Mouse (Mus musculus) forebrain, embryonic 15.5 days (tissue): ENCODE results near the gene Sdr9c7. TPM values are rescaled to one million over a fixed set of nuclear protein-coding genes. Genes with fewer than 3 reads are reported as not detected.

Experiments used
- ATAC-seq: fragments of 200-750 bp; cut with Nextera tagmentation; replicated peaks from 2 replicates; pipeline ENCODE4 v1.8.0; 2017; ENCODE audit warnings: mild to moderate bottlenecking, moderate TSS enrichment, moderate library complexity
- H3K27ac ChIP-seq: fragments of 300-500 bp; sonication (generic); replicated peaks from 2 replicates; pipeline ENCODE4 v1.5.1; 2015; ENCODE audit warnings: mild to moderate bottlenecking, inconsistent platforms
- H3K27me3 ChIP-seq: fragments of 300-500 bp; sonication (generic); 2 replicates; pipeline ENCODE4 v1.6.1; 2015; ENCODE audit warnings: inconsistent platforms
- H3K36me3 ChIP-seq: fragments of 300-500 bp; sonication (generic); 2 replicates; pipeline ENCODE4 v1.6.1; 2015; ENCODE audit warnings: mild to moderate bottlenecking, inconsistent platforms
- H3K4me1 ChIP-seq: fragments of 300-500 bp; sonication (generic); 2 replicates; pipeline ENCODE4 v1.6.1; 2015; ENCODE audit warnings: inconsistent platforms
- H3K4me2 ChIP-seq: fragments of 300-500 bp; sonication (generic); replicated peaks from 2 replicates; pipeline ENCODE4 v1.6.1; 2015; ENCODE audit warnings: mild to moderate bottlenecking, inconsistent platforms
- H3K4me3 ChIP-seq: fragments of 300-500 bp; sonication (generic); 2 replicates; pipeline ENCODE4 v1.5.1; 2015; ENCODE audit warnings: mild to moderate bottlenecking, inconsistent platforms
- H3K9ac ChIP-seq: fragments of 300-500 bp; sonication (generic); replicated peaks from 2 replicates; pipeline ENCODE4 v1.6.1; 2015; ENCODE audit warnings: mild to moderate bottlenecking, inconsistent platforms
- H3K9me3 ChIP-seq: fragments of 300-500 bp; sonication (generic); 2 replicates; pipeline ENCODE4 v1.6.1; 2016; ENCODE audit warnings: inconsistent platforms
- WGBS: fragments of 180-500 bp; shearing (Covaris S2); methylation state at CpG from one replicate; pipeline ENCODE4 v1.1.7; 2015; ENCODE audit warnings: mixed read lengths; 5-methylcytosine and 5-hydroxymethylcytosine counted together
- polyA plus RNA-seq: library from polyadenylated mRNA; unstranded; fragments of >200 nt; fragmentation: Nextera tagmentation; extraction: Ambion mirVana; gene quantifications from 2 replicates; pipeline ENCODE4 v1.2.1, GENCODE M21; 2015

Gene Sdr9c7
- not detected in 2 replicates for polyA plus RNA-seq

- Histone ChIP-seq H3K9ac (no peak within 1 kb of the TSS), H3K36me3 (no peaks in the 10 kb centered on the region), H3K27me3 (no peaks in the 10 kb centered on the region), H3K27ac (no peak within 1 kb of the TSS), H3K9me3 (no peaks in the 10 kb centered on the region), H3K4me1 (no peaks in the 10 kb centered on the region), H3K4me2 (no peak within 1 kb of the TSS), H3K4me3 (no peak within 1 kb of the TSS)
- ATAC-seq = no peak
- WGBS = 84% methylated on average over 2 of the region's 2 CpGs
Observed at GRCm38 (mm10) chr10:127898218-127898617, at the start of gene Sdr9c7. Gene Sdr9c7 (plus strand): TSS chr10:127898518.

GRCm38 (mm10) chr10:127849628-127850027 is 48.7 kb upstream of the Sdr9c7 start, which contains the start of gene Rdh19:
Gene Rdh19 (plus strand): TSS chr10:127849928.
- H3K36me3 ChIP-seq = no peaks in the 10 kb centered on the region
- no peak within 1 kb of the TSS for H3K4me3 ChIP-seq
- 92% methylated on average over 1 of the region's 1 CpGs for WGBS
- no peak within 1 kb of the TSS for H3K27ac ChIP-seq
- no peak within 1 kb of the TSS for H3K9ac ChIP-seq
- H3K4me2 ChIP-seq = no peak within 1 kb of the TSS
- H3K9me3 ChIP-seq = no peaks in the 10 kb centered on the region
- no peak for ATAC-seq
- no peaks in the 10 kb centered on the region for H3K4me1 ChIP-seq
- H3K27me3 ChIP-seq = no peaks in the 10 kb centered on the region

- Histone ChIP-seq H3K27me3 (no peaks in the 10 kb centered on the region), H3K9me3 (no peaks in the 10 kb centered on the region), H3K4me1 (no peaks in the 10 kb centered on the region), H3K27ac (no peak overlapping the region), H3K9ac (no peak overlapping the region), H3K4me3 (no peak overlapping the region), H3K36me3 (no peaks in the 10 kb centered on the region), H3K4me2 (no peak overlapping the region)
- ATAC-seq = no peak
Observed at GRCm38 (mm10) chr10:127856376-127856775, 41.9 kb upstream of the Sdr9c7 start.

- Histone ChIP-seq H3K27me3 (no peaks in the 10 kb centered on the region), H3K9ac (no peak overlapping the region), H3K4me1 (no peaks in the 10 kb centered on the region), H3K4me2 (no peak overlapping the region), H3K27ac (no peak overlapping the region), H3K9me3 (no peaks in the 10 kb centered on the region), H3K36me3 (no peaks in the 10 kb centered on the region), H3K4me3 (no peak overlapping the region)
- no peak for ATAC-seq
Observed at GRCm38 (mm10) chr10:127864931-127865330, 33.4 kb upstream of the Sdr9c7 start.

- no peaks in the 10 kb centered on the region for H3K4me1 ChIP-seq
- WGBS = 78% methylated on average over 3 of the region's 3 CpGs
- no peaks in the 10 kb centered on the region for H3K27me3 ChIP-seq
- ATAC-seq = no peak
- H3K36me3 ChIP-seq = no peaks in the 10 kb centered on the region
- H3K4me3 ChIP-seq = no peak within 1 kb of the TSS
- no peak within 1 kb of the TSS for H3K4me2 ChIP-seq
- H3K27ac ChIP-seq = no peak within 1 kb of the TSS
- no peaks in the 10 kb centered on the region for H3K9me3 ChIP-seq
- H3K9ac ChIP-seq = no peak within 1 kb of the TSS
Observed at GRCm38 (mm10) chr10:127866232-127866631, 32.1 kb upstream of the Sdr9c7 start, which contains the start of gene Rdh16f2. Gene Rdh16f2 (plus strand): TSS chr10:127866474.

- Histone ChIP-seq H3K4me2 (no peak overlapping the region), H3K4me3 (no peak overlapping the region), H3K27me3 (no peaks in the 10 kb centered on the region), H3K4me1 (no peaks in the 10 kb centered on the region), H3K9ac (no peak overlapping the region), H3K27ac (no peak overlapping the region), H3K9me3 (no peaks in the 10 kb centered on the region), H3K36me3 (no peaks in the 10 kb centered on the region)
- WGBS = 79% methylated on average over 4 of the region's 4 CpGs
- no peak for ATAC-seq
Observed at GRCm38 (mm10) chr10:127872484-127872883, 25.8 kb upstream of the Sdr9c7 start.

GRCm38 (mm10) chr10:127877681-127878080 is 20.6 kb upstream of the Sdr9c7 start:
- no peak for ATAC-seq
- H3K36me3 ChIP-seq = no peaks in the 10 kb centered on the region
- WGBS = 61% methylated on average over 2 of the region's 2 CpGs

GRCm38 (mm10) chr10:127878262-127879057 is 19.9 kb upstream of the Sdr9c7 start:
- H3K4me3 ChIP-seq = no peak overlapping the region
- no peaks in the 10 kb centered on the region for H3K4me1 ChIP-seq
- 73% methylated on average over 3 of the region's 3 CpGs for WGBS
- no peaks in the 10 kb centered on the region for H3K27me3 ChIP-seq
- no peaks in the 10 kb centered on the region for H3K36me3 ChIP-seq
- no peak overlapping the region for H3K9ac ChIP-seq
- no peak overlapping the region for H3K27ac ChIP-seq
- H3K9me3 ChIP-seq = no peaks in the 10 kb centered on the region
- H3K4me2 ChIP-seq = no peak overlapping the region
- ATAC-seq = no peak

More at GRCm38 (mm10) chr10:127877681-127878080, 20.6 kb upstream of the Sdr9c7 start:
- no peaks in the 10 kb centered on the region for H3K9me3 ChIP-seq
- no peaks in the 10 kb centered on the region for H3K27me3 ChIP-seq
- no peak overlapping the region for H3K27ac ChIP-seq
- no peak overlapping the region for H3K9ac ChIP-seq
- H3K4me1 ChIP-seq = no peaks in the 10 kb centered on the region
- no peak overlapping the region for H3K4me2 ChIP-seq
- no peak overlapping the region for H3K4me3 ChIP-seq

- Histone ChIP-seq H3K27ac (no peak overlapping the region), H3K4me2 (no peak overlapping the region), H3K4me1 (no peaks in the 10 kb centered on the region), H3K9ac (no peak overlapping the region), H3K27me3 (no peaks in the 10 kb centered on the region), H3K36me3 (no peaks in the 10 kb centered on the region), H3K9me3 (no peaks in the 10 kb centered on the region), H3K4me3 (no peak overlapping the region)
- ATAC-seq = no peak
- 87% methylated on average over 3 of the region's 3 CpGs for WGBS
Observed at GRCm38 (mm10) chr10:127879155-127879688, 19.1 kb upstream of the Sdr9c7 start.

GRCm38 (mm10) chr10:127881041-127881440 is 17.3 kb upstream of the Sdr9c7 start:
- no peak overlapping the region for H3K4me2 ChIP-seq
- ATAC-seq = no peak
- no peaks in the 10 kb centered on the region for H3K4me1 ChIP-seq
- H3K36me3 ChIP-seq = no peaks in the 10 kb centered on the region
- no peak overlapping the region for H3K9ac ChIP-seq
- H3K9me3 ChIP-seq = no peaks in the 10 kb centered on the region
- 69% methylated on average over 4 of the region's 4 CpGs for WGBS
- no peak overlapping the region for H3K4me3 ChIP-seq
- no peaks in the 10 kb centered on the region for H3K27me3 ChIP-seq
- no peak overlapping the region for H3K27ac ChIP-seq

GRCm38 (mm10) chr10:127886551-127886950 is 11.8 kb upstream of the Sdr9c7 start:
- H3K9me3 ChIP-seq = no peaks in the 10 kb centered on the region
- ATAC-seq = no peak
- H3K27ac ChIP-seq = no peak overlapping the region
- WGBS = 73% methylated on average over 1 of the region's 1 CpGs
- no peak overlapping the region for H3K4me2 ChIP-seq
- H3K4me1 ChIP-seq = peaks cover 4% of the 10 kb centered on the region; the same call in 1 of the 2 replicates
- no peaks in the 10 kb centered on the region for H3K27me3 ChIP-seq
- no peaks in the 10 kb centered on the region for H3K36me3 ChIP-seq
- no peak overlapping the region for H3K4me3 ChIP-seq
- no peak overlapping the region for H3K9ac ChIP-seq

GRCm38 (mm10) chr10:127886971-127887370 is 11.3 kb upstream of the Sdr9c7 start:
- H3K9ac ChIP-seq = no peak overlapping the region
- WGBS = 81% methylated on average over 4 of the region's 4 CpGs

More at GRCm38 (mm10) chr10:127886971-127887370, 11.3 kb upstream of the Sdr9c7 start:
- H3K36me3 ChIP-seq = no peaks in the 10 kb centered on the region
- H3K4me3 ChIP-seq = no peak overlapping the region
- no peak for ATAC-seq
- H3K27me3 ChIP-seq = no peaks in the 10 kb centered on the region
- no peaks in the 10 kb centered on the region for H3K9me3 ChIP-seq
- H3K4me1 ChIP-seq = peaks cover 4% of the 10 kb centered on the region; the same call in 1 of the 2 replicates
- H3K27ac ChIP-seq = no peak overlapping the region
- no peak overlapping the region for H3K4me2 ChIP-seq
